30 mouse cellular contexts compared by ENCODE assay signal in the genomic region with DNA sequence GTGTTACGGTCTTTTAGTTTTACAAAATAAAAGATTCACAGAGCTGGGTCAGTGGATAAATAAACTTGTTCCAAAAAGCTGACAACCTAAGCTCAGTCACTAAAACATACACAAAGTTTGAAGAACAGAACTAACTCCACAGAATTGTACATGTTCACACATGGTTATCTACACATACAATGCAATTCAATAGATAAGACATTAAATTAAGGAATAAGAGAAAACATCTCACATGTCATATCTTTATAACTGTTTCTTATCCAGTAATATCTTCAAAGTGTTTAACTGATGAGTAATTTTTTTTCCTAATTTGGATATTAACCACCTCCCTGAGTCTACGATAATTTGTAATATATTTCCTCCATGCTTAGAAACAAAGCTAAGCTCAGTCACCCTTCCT.
"Had no signal": no experiment of that assay in that cellular context is flagged by ENCODE, and none has a peak within 500 bp of the region (broad histone marks: within the 10 kb centered on the region; RNA-seq: fewer than 3 reads in every experiment).

No protein-coding gene starts in this region.

- H3K36me3 ChIP-seq: limb, embryonic 10.5 days; limb, embryonic 12.5 days; limb, embryonic 13.5 days; limb, embryonic 15.5 days; liver, embryonic 12.5 days; liver, embryonic 13.5 days; liver, embryonic 15.5 days; lung, embryonic 15.5 days; midbrain, embryonic 10.5 days; midbrain, embryonic 12.5 days; midbrain, embryonic 13.5 days; midbrain, embryonic 15.5 days had no signal

- DNase-seq: left cerebral cortex, postnatal 4 days; liver; liver, embryonic 13.5 days; lung, adult 18-20 months; lung, adult 2 months; lung, embryonic 14.5 days; lung, postnatal 10 days; lung, postnatal 14 days; lung, postnatal 36 days; lung, postnatal 4 days; midbrain, embryonic 14.5 days had no signal

- H3K9me3 ChIP-seq: limb, embryonic 10.5 days; limb, embryonic 12.5 days; limb, embryonic 13.5 days; limb, embryonic 15.5 days; liver, embryonic 12.5 days; liver, embryonic 13.5 days; liver, embryonic 15.5 days; lung, embryonic 15.5 days; megakaryocyte, embryonic 14.5 days; midbrain, embryonic 10.5 days; midbrain, embryonic 12.5 days; midbrain, embryonic 13.5 days; midbrain, embryonic 15.5 days had no signal

- H3K27ac ChIP-seq: left cerebral cortex, adult 2 months; limb, embryonic 10.5 days; limb, embryonic 12.5 days; limb, embryonic 13.5 days; limb, embryonic 15.5 days; liver, embryonic 12.5 days; liver, embryonic 13.5 days; liver, embryonic 15.5 days; lung, embryonic 15.5 days; macrophage; midbrain, embryonic 10.5 days; midbrain, embryonic 12.5 days; midbrain, embryonic 13.5 days; midbrain, embryonic 15.5 days had no signal

- ATAC-seq: liver, embryonic 12.5 days; lung, postnatal 0 days; midbrain, embryonic 13.5 days; midbrain, embryonic 15.5 days; midbrain, embryonic 16.5 days had no signal

- H3K4me1 ChIP-seq: limb, embryonic 15.5 days; midbrain, embryonic 10.5 days; midbrain, embryonic 12.5 days; midbrain, embryonic 13.5 days; midbrain, embryonic 15.5 days had no signal

- H3K4me2 ChIP-seq: limb, embryonic 12.5 days; limb, embryonic 13.5 days; limb, embryonic 15.5 days; liver, embryonic 11.5 days; liver, embryonic 12.5 days; liver, embryonic 13.5 days; liver, embryonic 15.5 days; lung, embryonic 14.5 days; lung, embryonic 15.5 days; midbrain, embryonic 11.5 days; midbrain, embryonic 12.5 days; midbrain, embryonic 13.5 days; midbrain, embryonic 15.5 days had no signal

- H3K27me3 ChIP-seq: limb, embryonic 12.5 days; limb, embryonic 13.5 days; limb, embryonic 15.5 days; liver, embryonic 12.5 days; liver, embryonic 13.5 days; liver, embryonic 15.5 days; lung, embryonic 15.5 days; megakaryocyte, embryonic 14.5 days; midbrain, embryonic 12.5 days; midbrain, embryonic 13.5 days; midbrain, embryonic 15.5 days had no signal

- H3K9ac ChIP-seq: limb, embryonic 12.5 days; limb, embryonic 13.5 days; limb, embryonic 15.5 days; liver, embryonic 12.5 days; liver, embryonic 13.5 days; liver, embryonic 15.5 days; lung, embryonic 14.5 days; lung, embryonic 15.5 days; midbrain, embryonic 12.5 days; midbrain, embryonic 13.5 days; midbrain, embryonic 15.5 days had no signal

- H3K4me3 ChIP-seq: left cerebral cortex, adult 2 months; limb, embryonic 10.5 days; limb, embryonic 12.5 days; limb, embryonic 13.5 days; limb, embryonic 15.5 days; liver, embryonic 12.5 days; liver, embryonic 13.5 days; liver, embryonic 15.5 days; lung, embryonic 15.5 days; megakaryocyte, embryonic 14.5 days; midbrain, embryonic 10.5 days; midbrain, embryonic 12.5 days; midbrain, embryonic 13.5 days; midbrain, embryonic 15.5 days; myocyte had no signal
